In the genomic region with DNA sequence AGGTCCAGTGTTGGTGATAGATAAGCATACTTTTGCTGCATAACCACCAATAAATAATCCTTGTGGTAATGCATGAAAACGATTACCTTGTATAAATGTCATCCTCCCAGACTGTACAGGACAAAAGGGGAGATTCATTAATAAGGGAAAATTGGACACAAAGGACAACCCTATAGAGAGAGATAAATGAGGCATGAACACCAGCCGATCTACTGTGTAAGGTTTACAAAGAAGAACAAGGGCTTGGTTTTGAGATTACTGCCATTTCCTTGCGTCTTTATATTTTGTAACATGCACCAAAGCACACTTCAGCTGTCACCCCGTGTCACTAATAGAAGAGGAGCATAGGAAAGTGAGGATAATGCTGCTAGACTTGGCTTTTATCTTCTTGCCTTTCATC, we compare ENCODE assay signal across 17 mouse cellular contexts.
"Had no signal": no experiment of that assay in that cellular context is flagged by ENCODE, and none has a peak within 500 bp of the region (broad histone marks: within the 10 kb centered on the region; RNA-seq: fewer than 3 reads in every experiment).

No protein-coding gene starts in this region.

- DNase-seq: lung, adult 18-20 months; lung, embryonic 14.5 days; lung, postnatal 10 days; lung, postnatal 4 days; right cerebral cortex, adult 18-20 months; right cerebral cortex, postnatal 25 days; right cerebral cortex, postnatal 4 days; spleen, adult 18-20 months; thymus, adult 18-20 months; thymus, postnatal 14 days; thymus, postnatal 36 days had no signal

- H3K4me3 ChIP-seq: liver, embryonic 12.5 days; myocyte; neural tube, embryonic 13.5 days; neural tube, embryonic 15.5 days had no signal

- H3K4me1 ChIP-seq: liver, embryonic 12.5 days; neural tube, embryonic 15.5 days had no signal

- H3K9me3 ChIP-seq: liver, embryonic 12.5 days; neural tube, embryonic 13.5 days; neural tube, embryonic 15.5 days had no signal

- H3K27ac ChIP-seq: liver, embryonic 12.5 days; liver, embryonic 14.5 days; neural tube, embryonic 13.5 days; neural tube, embryonic 15.5 days had no signal

- H3K4me2 ChIP-seq: liver, embryonic 12.5 days; lung, embryonic 14.5 days; midbrain, embryonic 11.5 days; neural tube, embryonic 13.5 days; neural tube, embryonic 15.5 days had no signal

- H3K27me3 ChIP-seq: liver, embryonic 12.5 days; neural tube, embryonic 13.5 days; neural tube, embryonic 15.5 days had no signal

- ATAC-seq: liver, embryonic 12.5 days had no signal

- H3K9ac ChIP-seq: liver, embryonic 12.5 days; liver, embryonic 14.5 days; lung, embryonic 14.5 days; neural tube, embryonic 13.5 days; neural tube, embryonic 15.5 days had no signal

- H3K36me3 ChIP-seq: liver, embryonic 12.5 days; neural tube, embryonic 13.5 days; neural tube, embryonic 15.5 days had no signal
